Mouse (Mus musculus) midbrain, postnatal 0 days (tissue): ENCODE data around the gene Spef2. TPM values are rescaled to one million over a fixed set of nuclear protein-coding genes. Genes with fewer than 3 reads are reported as not detected.
A peak's percentile ranks its signal among the peaks of the same experiment; 100 is the strongest.

Source experiments
- ATAC-seq: fragments of 200-750 bp; cut with Nextera tagmentation; 2 replicates; pipeline ENCODE4 v1.8.0; 2017; ENCODE audit warnings: moderate number of reproducible peaks, mild to moderate bottlenecking, moderate TSS enrichment, moderate library complexity; ENCODE audit not compliant: low FRiP score
- DNase-seq: peaks from one replicate; pipeline ENCODE4 v3.0.0-alpha.2; 2015; ENCODE audit warnings: low spot score
- H3K27ac ChIP-seq: fragments of 300-500 bp; sonication (generic); 2 replicates; pipeline ENCODE4 v1.5.1; 2014; ENCODE audit warnings: low read depth, mild to moderate bottlenecking, low read length, mixed read lengths
- H3K27me3 ChIP-seq: fragments of 300-500 bp; sonication (generic); 2 replicates; pipeline ENCODE4 v1.6.1; 2014; ENCODE audit warnings: low read length, control low read depth, mixed read lengths; ENCODE audit not compliant: insufficient read depth
- H3K36me3 ChIP-seq: fragments of 300-500 bp; sonication (generic); 2 replicates; pipeline ENCODE4 v1.6.1; 2014; ENCODE audit warnings: low read length, control low read depth, mixed read lengths; ENCODE audit not compliant: insufficient read depth
- H3K4me1 ChIP-seq: fragments of 300-500 bp; sonication (generic); 2 replicates; pipeline ENCODE4 v1.6.1; 2014; ENCODE audit warnings: mild to moderate bottlenecking, control low read depth, antibody characterized with exemption, low read length, mixed read lengths; ENCODE audit not compliant: insufficient read depth
- H3K4me2 ChIP-seq: fragments of 300-500 bp; sonication (generic); 2 replicates; pipeline ENCODE4 v1.6.1; 2014; ENCODE audit warnings: low read depth, mild to moderate bottlenecking, low read length, mixed read lengths; ENCODE audit not compliant: poor library complexity, severe bottlenecking
- H3K4me3 ChIP-seq: fragments of 300-500 bp; sonication (generic); 2 replicates; pipeline ENCODE4 v1.5.1; 2014; ENCODE audit warnings: low read depth, mild to moderate bottlenecking, low read length, moderate library complexity
- H3K9ac ChIP-seq: fragments of 300-500 bp; sonication (generic); replicated peaks from 2 replicates; pipeline ENCODE4 v1.6.1; 2014; ENCODE audit warnings: mild to moderate bottlenecking, low read length, moderate library complexity, mixed read lengths; ENCODE audit not compliant: poor library complexity, severe bottlenecking
- H3K9me3 ChIP-seq: fragments of 300-500 bp; sonication (generic); 2 replicates; pipeline ENCODE4 v1.6.1; 2016; ENCODE audit warnings: low read length, control low read depth
- CTCF ChIP-seq: IDR thresholded peaks from 2 replicates; pipeline ENCODE4 v1.5.1; 2016; ENCODE audit warnings: antibody characterized with exemption, mild to moderate bottlenecking
- WGBS: fragments of 180-500 bp; shearing (Covaris S2); extraction: QIAGEN DNeasy Blood & Tissue Kit; methylation state at CpG from one replicate; pipeline ENCODE4 v1.1.7; 2014; 5-methylcytosine and 5-hydroxymethylcytosine counted together
- polyA plus RNA-seq: library from polyadenylated mRNA; unstranded; fragments of >200 nt; fragmentation: Nextera tagmentation; extraction: Ambion mirVana; gene quantifications from 2 replicates; pipeline ENCODE4 v1.2.1, GENCODE M21; 2015
- total RNA-seq: library from RNA; depleted of rRNA; stranded (reverse); fragments of >200 nt; gene quantifications from 2 replicates; pipeline ENCODE4 v1.2.3, GENCODE M21; 2014

Gene Spef2
- total and polyA plus RNA-seq, 2 experiments from 2014 or later: 1.5 to 2.6 TPM

DNA sequence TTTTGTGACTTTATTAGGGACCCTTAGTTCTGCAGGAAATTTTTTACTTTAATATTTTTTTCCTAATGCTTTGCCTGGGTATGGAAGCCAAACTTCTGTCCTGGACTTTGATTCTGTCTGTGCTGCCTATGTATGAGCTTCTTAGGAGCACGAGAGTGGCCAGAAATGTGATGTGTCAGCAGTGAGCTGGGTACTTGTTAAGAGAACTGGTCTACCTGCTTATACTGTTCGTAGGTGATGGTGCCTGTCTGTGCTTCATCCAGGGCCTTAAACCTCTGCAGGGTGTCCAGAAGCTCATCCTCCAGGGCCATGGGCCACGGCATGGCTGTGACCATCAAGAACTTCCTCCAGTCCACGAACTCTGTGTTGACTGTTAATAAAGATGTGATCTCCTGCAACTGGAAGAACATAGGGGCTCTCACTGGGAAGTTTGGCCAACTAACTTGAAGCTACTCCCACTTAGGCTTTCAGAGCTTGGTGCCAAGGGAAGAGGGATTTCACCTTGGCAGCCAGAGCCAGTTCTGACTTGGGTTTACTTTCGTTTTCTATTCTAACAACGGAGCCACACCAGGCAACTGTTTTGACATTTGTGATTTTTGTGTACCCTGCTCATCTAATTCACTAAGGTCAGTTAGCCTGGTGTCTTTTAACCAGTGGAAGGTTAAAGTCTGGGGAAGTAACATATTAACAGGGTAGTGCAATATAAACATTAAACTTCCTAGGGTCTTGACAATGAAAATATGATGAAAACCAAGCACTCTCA, 152.2 kb downstream of the Spef2 start:
- H3K9me3 ChIP-seq: no peaks in the 10 kb centered on the region
- H3K36me3 ChIP-seq: no peaks in the 10 kb centered on the region
- H3K4me3 ChIP-seq: no peak overlapping the region
- no peaks in the 10 kb centered on the region for H3K4me1 ChIP-seq
- no peak for ATAC-seq
- no peak for DNase-seq
- no peak overlapping the region for H3K4me2 ChIP-seq
- no peaks in the 10 kb centered on the region for H3K27me3 ChIP-seq
- no peak overlapping the region for H3K27ac ChIP-seq
- no peak overlapping the region for H3K9ac ChIP-seq
- no peak for TF ChIP-seq CTCF
- 88% methylated on average over 6 of the region's 6 CpGs for WGBS

DNA sequence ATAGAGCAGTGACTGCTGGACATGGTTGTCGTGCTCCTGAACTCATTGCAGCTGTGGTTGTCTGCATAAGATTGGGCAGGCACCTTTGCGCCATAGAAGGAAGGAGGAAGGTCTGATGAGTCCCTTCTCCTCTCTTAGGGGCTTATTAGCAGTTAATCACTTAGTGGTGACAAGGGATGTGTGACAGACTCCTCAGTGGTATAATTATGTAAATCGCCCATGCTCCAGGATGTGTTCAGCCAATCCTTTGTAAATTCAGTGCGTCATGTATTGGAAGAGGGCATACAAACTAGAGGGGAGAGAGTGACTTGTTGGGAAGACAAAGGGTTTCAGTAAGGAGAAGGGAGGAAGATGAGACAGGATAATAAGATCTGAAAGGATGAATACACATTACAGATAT, 158.7 kb downstream of the Spef2 start:
- Histone ChIP-seq H3K4me1 (no peaks in the 10 kb centered on the region), H3K27ac (no peak overlapping the region), H3K27me3 (no peaks in the 10 kb centered on the region), H3K9me3 (no peaks in the 10 kb centered on the region), H3K9ac (no peak overlapping the region), H3K36me3 (no peaks in the 10 kb centered on the region), H3K4me3 (no peak overlapping the region), H3K4me2 (no peak overlapping the region)
- no peak for TF ChIP-seq CTCF
- ATAC-seq (no peak), DNase-seq (no peak)
- WGBS: 73% methylated on average over 4 of the region's 4 CpGs

DNA sequence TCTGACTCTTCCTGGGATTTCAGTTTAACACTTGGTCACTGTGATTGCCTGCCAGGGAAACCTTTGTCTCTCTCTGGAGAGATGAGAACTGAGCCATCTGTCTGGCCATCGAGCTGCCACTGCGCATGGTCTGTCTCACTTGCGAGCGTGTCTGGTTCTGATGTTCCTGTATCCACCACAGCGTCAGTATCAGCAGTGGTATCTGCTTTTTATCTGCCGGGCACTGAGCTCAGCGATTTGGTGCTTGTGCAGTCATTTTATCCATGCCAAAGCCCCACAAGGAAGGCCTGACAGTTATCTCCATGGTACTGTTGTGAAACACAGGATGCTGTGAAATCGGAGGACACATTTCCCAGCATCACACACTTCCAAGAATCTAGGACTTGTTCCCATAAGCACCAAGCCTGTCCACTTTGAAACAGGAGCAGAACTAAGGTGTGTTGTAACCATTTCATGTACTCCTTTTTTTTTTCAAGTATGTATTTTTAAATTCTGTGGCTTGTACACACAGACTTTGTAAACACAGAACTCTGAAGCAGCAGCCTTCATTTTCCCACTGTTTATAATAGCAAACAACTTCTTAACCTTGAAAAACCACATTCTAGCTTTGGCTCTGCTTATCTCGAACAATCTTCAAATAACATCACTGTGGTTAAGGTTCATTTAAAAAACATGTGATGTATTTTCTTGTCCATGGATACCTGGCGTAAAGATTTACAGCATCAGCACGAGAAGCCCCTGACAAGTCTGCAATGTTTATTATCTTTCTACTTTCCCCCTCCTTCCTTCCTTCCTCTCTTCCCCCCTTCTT, 168.0 kb downstream of the Spef2 start:
- WGBS: 84% methylated on average over 11 of the region's 11 CpGs
- peak; percentile 4 for DNase-seq
- H3K36me3 ChIP-seq: no peaks in the 10 kb centered on the region

DNA sequence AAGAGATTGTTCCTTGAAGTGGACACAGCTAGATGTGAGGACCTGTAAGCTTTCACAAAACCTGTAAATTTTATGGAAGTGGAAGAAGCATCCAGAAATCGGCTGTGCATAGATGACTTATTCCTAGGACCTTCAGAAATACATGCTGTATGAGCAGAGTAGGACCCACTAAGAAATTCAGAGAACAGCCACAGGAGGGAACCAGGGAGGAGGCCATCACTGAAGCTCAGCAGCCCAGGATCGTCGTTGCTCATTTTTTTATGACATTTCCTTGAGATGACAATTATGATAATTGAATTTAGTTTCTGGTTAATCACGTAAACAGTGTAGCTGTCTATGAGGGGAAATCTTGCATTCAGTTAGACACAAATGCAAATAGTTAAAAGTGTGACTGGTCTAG, 171.4 kb downstream of the Spef2 start:
- peak; percentile 10 for DNase-seq
- Histone ChIP-seq H3K4me3 (no peak overlapping the region), H3K27me3 (no peaks in the 10 kb centered on the region), H3K4me1 (no peaks in the 10 kb centered on the region), H3K27ac (no peak overlapping the region), H3K9me3 (no peaks in the 10 kb centered on the region), H3K36me3 (no peaks in the 10 kb centered on the region), H3K9ac (no peak overlapping the region), H3K4me2 (no peak overlapping the region)
- ATAC-seq: no peak
- TF ChIP-seq CTCF: peak; percentile 55
- WGBS: 84% methylated on average over 4 of the region's 4 CpGs

More for the DNA sequence above, 168.0 kb downstream of the Spef2 start:
- ATAC-seq: no peak
- Histone ChIP-seq H3K9me3 (no peaks in the 10 kb centered on the region), H3K9ac (no peak overlapping the region), H3K4me3 (no peak overlapping the region), H3K27me3 (no peaks in the 10 kb centered on the region), H3K4me2 (no peak overlapping the region), H3K4me1 (no peaks in the 10 kb centered on the region), H3K27ac (no peak overlapping the region)
- no peak for TF ChIP-seq CTCF

DNA sequence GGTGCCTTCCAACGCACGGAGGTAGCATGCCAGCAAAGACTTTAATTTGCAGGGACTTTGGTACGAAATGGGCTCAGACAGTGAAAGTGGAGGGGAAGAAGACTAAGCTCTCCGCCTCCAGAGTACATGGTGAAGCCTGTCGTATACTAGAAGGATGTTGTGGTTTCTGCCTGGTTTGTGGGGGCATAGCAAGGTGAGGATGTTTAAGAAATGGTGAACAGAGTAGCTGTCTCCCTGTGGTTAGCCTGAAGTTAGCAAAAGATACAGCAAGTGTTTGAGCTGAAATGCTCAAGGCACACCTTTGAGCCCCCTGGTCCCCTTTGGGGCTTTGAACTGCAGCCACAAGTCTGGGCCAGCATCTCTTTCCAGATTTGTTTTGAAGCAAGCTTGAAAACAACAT, 173.9 kb downstream of the Spef2 start:
- H3K9ac ChIP-seq: no peak overlapping the region
- H3K36me3 ChIP-seq: no peaks in the 10 kb centered on the region
- H3K9me3 ChIP-seq: no peaks in the 10 kb centered on the region
- no peak overlapping the region for H3K27ac ChIP-seq
- no peak overlapping the region for H3K4me3 ChIP-seq
- no peaks in the 10 kb centered on the region for H3K27me3 ChIP-seq
- H3K4me1 ChIP-seq: no peaks in the 10 kb centered on the region
- DNase-seq (no peak), ATAC-seq (no peak)
- 92% methylated on average over 5 of the region's 5 CpGs for WGBS
- TF ChIP-seq CTCF: no peak
- H3K4me2 ChIP-seq: no peak overlapping the region

DNA sequence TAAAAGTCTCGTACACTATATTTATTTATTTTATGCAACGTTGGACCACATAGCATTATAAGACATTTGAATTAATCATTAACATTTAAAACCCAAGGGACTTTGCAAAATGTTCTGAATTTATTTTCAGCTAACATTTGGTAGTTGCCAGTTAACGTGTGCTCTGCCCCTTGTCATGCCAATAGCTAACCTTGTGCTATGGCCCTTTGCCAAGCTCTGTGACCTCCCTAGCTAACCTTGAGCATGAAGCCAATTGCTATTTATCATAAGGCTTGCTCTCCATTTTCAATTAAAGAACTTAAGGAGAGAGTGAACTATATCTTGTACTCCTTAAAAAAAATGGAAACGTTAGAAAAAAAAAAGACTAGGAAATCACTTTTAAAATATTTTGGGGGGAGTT, 175.3 kb downstream of the Spef2 start:
- H3K4me1 ChIP-seq: no peaks in the 10 kb centered on the region
- no peak for TF ChIP-seq CTCF
- ATAC-seq: no peak

More for the DNA sequence above, 175.3 kb downstream of the Spef2 start:
- no peak overlapping the region for H3K4me2 ChIP-seq
- DNase-seq: no peak
- no peak overlapping the region for H3K4me3 ChIP-seq
- H3K27me3 ChIP-seq: no peaks in the 10 kb centered on the region
- no peak overlapping the region for H3K27ac ChIP-seq
- no peak overlapping the region for H3K9ac ChIP-seq
- WGBS: 82% methylated on average over 4 of the region's 4 CpGs
- H3K9me3 ChIP-seq: no peaks in the 10 kb centered on the region
- no peaks in the 10 kb centered on the region for H3K36me3 ChIP-seq
